Mouse (Mus musculus) monocyte, adult 2 months (primary cell): ENCODE measurements at regions not wholly inside any gene's neighbourhood (a gene's known extent, or its start where the extent isn't known, plus 50 kb on each side); places are given as distances from the start of the nearest gene placed in this dataset.

Source experiments
- DNase-seq, 2 experiments: peaks; one replicate each; pipeline ENCODE4 v3.0.0; 2022; ENCODE audit warnings: low spot score in 2 of 2, low read depth in 1 of 2

DNA sequence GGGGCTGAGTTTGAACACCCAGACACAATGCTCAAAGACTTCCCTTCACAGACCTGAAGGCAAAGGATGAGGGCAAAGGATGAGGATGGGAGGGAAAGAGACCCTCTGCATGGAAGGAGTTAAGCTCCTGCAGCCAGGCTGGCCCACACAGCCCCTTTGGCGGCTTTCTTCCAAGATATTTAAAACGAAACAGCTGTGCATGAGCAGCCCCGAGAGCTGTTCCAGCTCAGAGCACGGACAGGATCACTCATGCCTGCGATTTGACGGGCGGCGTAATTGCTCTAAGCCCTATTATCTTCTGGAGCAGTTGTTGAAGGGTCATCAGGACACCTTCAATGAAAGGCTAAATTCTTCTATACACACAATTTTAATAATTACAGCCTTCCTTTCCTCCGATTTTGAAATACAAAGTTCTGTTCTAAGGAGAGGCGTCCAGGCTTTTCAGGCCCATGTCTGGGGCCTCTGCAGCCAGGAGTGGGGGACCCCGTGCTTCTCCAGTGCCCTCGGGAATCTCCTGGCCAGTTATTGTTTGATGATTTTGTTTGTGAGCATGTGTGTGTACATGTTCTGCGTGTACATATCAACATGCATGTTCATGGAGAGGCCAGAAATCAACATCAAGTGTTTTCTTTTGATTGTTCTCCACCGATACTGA, 82.1 kb upstream of the Kazn start:
- DNase-seq = no peak

GRCm38 (mm10) chr4:142310282-142310681, 71.1 kb upstream of the Kazn start:
- DNase-seq = no peak

DNA sequence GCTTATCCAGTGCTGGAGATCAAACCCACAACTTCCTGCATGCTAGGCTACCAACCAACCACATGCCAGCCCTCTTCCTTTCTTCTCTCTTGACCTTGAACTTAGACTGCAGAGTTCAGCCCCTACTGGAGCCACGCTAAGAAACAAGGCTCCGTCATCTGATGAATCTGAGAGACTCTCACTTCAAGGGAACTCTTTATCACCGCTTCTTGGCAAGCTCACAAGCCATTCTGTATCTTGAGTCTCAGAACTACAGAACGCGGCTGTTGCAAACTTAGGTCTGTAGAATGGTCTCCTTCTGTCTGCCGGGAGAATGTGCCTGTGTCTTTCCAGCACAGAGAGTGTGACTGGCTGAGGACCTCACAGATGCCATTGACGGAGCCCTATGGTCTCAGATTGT, 69.1 kb upstream of the Kazn start:
- no peak for DNase-seq

GRCm38 (mm10) chr4:142307321-142307720, 68.1 kb upstream of the Kazn start:
- no peak for DNase-seq

- no peak for DNase-seq
Measured at GRCm38 (mm10) chr4:142306076-142306475, 66.9 kb upstream of the Kazn start.

GRCm38 (mm10) chr4:142303374-142304020, 64.3 kb upstream of the Kazn start:
- DNase-seq = no peak

DNA sequence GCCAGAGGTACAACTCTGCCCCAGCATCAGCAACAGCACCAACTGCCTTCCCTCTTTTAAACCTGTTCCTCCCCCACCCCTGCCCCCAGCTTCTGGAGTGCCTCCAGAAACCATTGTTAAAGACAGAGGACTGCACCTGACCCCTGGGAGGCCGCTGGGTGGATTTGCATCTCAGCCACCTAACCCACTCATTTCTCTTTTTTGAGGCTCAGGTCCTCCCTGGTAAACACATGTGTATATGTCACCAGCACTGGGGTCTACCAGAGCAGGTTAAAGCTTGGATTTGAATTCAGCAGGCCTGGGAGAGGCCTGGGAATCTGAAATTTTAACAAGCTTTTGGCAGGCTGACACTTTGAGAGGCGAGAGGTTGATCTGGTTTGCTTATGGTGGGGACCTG, 63.5 kb upstream of the Kazn start:
- no peak for DNase-seq

DNA sequence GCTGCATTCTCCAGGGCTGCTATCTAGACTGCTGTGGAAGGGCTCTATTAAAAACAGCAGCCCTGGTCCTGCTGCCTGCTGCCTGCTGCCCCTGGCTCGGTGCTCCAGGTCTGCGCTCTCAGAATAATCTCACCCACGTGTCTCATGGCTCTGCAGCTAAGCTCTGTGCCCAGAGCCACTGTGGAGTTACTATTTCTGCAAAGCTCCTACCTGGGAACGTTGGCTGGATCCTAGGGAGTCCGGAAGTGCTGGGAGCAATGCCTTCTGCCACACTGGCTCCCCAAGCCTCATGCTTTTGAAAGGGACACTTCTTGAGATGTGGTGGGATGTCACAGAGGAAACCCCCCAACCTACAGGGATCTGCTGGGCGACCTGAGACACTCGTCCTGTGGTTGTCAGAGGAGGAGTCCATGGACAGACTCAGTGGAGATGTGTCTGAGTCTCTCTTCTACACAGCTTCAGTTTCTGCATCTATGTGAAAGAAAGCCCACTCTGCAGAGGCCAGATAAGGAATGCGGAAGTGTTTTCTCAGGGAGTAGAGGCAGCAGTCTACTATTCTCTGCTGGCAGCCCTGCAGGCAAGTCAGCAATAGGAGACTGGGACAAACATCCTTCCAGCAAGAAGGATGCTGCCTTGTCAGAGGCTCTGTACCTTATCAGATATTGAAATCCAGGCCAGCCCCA, 63.0 kb upstream of the Kazn start:
- DNase-seq = no peak

DNA sequence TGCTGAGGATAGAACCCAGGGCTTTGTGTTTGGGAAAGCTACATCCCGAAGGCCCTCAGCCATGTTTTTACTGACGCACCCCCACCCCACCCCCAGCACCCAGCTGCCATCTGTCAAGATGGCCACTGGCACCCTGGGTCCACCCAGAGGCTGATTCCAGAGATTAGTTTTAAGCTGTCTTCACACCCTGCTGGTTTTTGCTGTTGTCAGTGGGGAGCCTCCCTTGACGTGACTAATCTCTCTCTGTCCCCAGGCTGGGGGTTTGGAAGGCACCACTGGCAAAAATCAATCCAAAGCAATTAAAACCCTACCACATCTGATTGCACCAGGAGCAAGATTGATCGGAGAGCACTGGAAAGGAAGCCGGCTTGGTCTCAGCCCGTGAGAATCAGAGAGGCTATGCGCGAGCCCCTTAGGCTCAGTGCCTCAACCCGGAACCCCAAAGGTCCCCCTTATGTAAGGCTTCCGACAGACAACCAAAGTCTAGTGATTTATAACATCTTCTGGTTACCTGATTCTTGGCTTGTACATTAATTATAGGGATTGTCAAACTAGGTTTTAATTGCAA, 59.7 kb upstream of the Kazn start:
- DNase-seq = no peak

GRCm38 (mm10) chr4:142292760-142293159, 53.6 kb upstream of the Kazn start:
- no peak for DNase-seq

GRCm38 (mm10) chr4:142292334-142292733, 53.1 kb upstream of the Kazn start:
- no peak for DNase-seq

DNA sequence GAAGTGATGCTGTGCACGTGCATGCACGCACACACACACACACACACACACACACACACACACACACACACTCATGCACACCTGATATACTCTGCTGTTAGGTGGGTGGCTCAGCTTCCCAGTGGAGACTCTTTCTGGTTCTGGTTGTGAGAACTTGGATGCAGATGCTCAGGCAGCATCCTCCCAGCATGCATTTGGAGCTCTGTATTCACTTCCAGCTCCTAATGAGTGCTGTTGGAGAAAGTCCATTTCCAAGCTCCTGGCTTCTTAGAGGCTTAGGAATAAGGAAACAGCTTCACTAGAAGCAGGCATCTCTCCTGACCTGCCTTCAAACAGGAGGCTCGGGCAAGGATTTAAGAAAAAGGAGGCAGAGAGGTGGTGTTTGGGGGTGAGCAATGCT, 52.2 kb upstream of the Kazn start:
- DNase-seq = no peak
